Mouse (Mus musculus) 416B (cell line): ENCODE data around the gene Rxrg.

Experiments used
- DNase-seq: peaks from one replicate; pipeline ENCODE4 v3.0.0; 2011; ENCODE audit warnings: low read depth

Gene Rxrg

GRCm38 (mm10) chr1:167598255-167599081, at the start of gene Rxrg:
Gene Rxrg (plus strand): TSS chr1:167598384.
- DNase-seq: no peak

GRCm38 (mm10) chr1:167549324-167549723, 48.9 kb upstream of the Rxrg start:
- no peak for DNase-seq

GRCm38 (mm10) chr1:167551601-167552000, 46.6 kb upstream of the Rxrg start:
- no peak for DNase-seq

- no peak for DNase-seq
Observed at GRCm38 (mm10) chr1:167553959-167554526, 44.1 kb upstream of the Rxrg start.

- no peak for DNase-seq
Observed at GRCm38 (mm10) chr1:167566571-167566970, 31.6 kb upstream of the Rxrg start.

GRCm38 (mm10) chr1:167579131-167579530, 19.1 kb upstream of the Rxrg start:
- DNase-seq: peak; percentile 53

GRCm38 (mm10) chr1:167583195-167583594, 15.0 kb upstream of the Rxrg start:
- DNase-seq: no peak

GRCm38 (mm10) chr1:167583888-167584287, 14.3 kb upstream of the Rxrg start:
- no peak for DNase-seq

GRCm38 (mm10) chr1:167588747-167589558, 9.2 kb upstream of the Rxrg start:
- no peak for DNase-seq

GRCm38 (mm10) chr1:167592175-167592574, 6.0 kb upstream of the Rxrg start:
- no peak for DNase-seq

- no peak for DNase-seq
Observed at GRCm38 (mm10) chr1:167599211-167599735, 1.1 kb downstream of the Rxrg start.

- no peak for DNase-seq
Observed at GRCm38 (mm10) chr1:167608201-167608741, 10.1 kb downstream of the Rxrg start.

- DNase-seq: no peak
Observed at GRCm38 (mm10) chr1:167617131-167617530, 18.9 kb downstream of the Rxrg start.

- DNase-seq: no peak
Observed at GRCm38 (mm10) chr1:167617995-167618489, 19.9 kb downstream of the Rxrg start.

GRCm38 (mm10) chr1:167620206-167620795, 22.1 kb downstream of the Rxrg start:
- DNase-seq: no peak

GRCm38 (mm10) chr1:167625098-167625497, 26.9 kb downstream of the Rxrg start:
- DNase-seq: no peak

GRCm38 (mm10) chr1:167631765-167632164, 33.6 kb downstream of the Rxrg start:
- DNase-seq: no peak

GRCm38 (mm10) chr1:167635702-167636101, 37.5 kb downstream of the Rxrg start:
- no peak for DNase-seq

GRCm38 (mm10) chr1:167636948-167637347, 38.8 kb downstream of the Rxrg start:
- peak; percentile 70 for DNase-seq

GRCm38 (mm10) chr1:167638053-167638452, 39.9 kb downstream of the Rxrg start:
- DNase-seq: peak; percentile 43

- DNase-seq: no peak
Observed at GRCm38 (mm10) chr1:167638901-167639300, 40.7 kb downstream of the Rxrg start.
